10 mouse cellular contexts compared by ENCODE assay signal in the genomic region with DNA sequence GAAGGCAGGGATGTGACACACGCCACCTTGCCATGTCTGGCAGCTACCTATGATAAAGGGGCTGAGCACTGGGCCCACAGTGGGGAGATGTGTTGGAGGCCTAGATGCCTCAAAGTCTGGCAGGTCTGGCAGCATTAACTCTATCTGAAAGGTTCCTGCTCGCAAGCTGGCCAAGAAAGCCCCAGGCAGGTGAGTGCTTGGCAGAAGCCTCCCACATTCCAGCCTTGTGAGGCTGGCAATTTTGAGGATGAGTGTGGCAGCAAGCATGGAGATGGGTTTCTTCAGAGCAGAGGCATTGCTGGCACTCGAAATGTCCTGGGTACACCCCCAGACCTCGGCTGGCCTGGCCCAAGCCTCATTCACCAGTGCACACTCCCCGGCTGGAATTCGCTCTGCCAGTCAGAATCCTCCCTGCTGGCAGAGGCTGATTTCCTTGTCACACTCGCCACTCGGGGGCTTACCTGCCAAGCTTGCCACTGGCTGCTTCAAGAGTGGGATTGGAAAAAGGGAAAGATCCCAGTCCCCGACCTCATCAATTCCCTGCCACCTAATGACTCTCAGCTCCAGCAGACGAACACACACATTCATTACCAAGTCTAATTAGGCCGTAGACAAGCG. TPM values are rescaled to one million over a fixed set of nuclear protein-coding genes. Genes with fewer than 3 reads are reported as not detected.
A peak's percentile ranks its signal among the peaks of the same experiment; 100 is the strongest.
DNase-seq lines count a peak whose midpoint lies in the region; ATAC-seq and TF ChIP-seq lines count a peak whose summit lies in the region.
"Had no signal": no experiment of that assay in that cellular context is flagged by ENCODE, and none has a peak within 500 bp of the region (broad histone marks: within the 10 kb centered on the region; RNA-seq: fewer than 3 reads in every experiment).

No protein-coding gene starts in this region.

- no peak overlapping the region for H3K4me2 ChIP-seq in midbrain, embryonic 16.5 days (ENCODE audit: low read length)
- H3K4me2 ChIP-seq: liver, embryonic 15.5 days; midbrain, embryonic 12.5 days had no signal

- TF ChIP-seq POLR2A in kidney, adult 2 months (IDR thresholded peaks at IDR 0.05; ENCODE audit: low read depth, low read length), result no peak
- no peak for TF ChIP-seq POLR2A in brain, embryonic 14.5 days (IDR thresholded peaks at IDR 0.05; ENCODE audit: borderline replicate concordance, extremely low read depth, insufficient read depth, insufficient read length, poor library complexity, severe bottlenecking)

- H3K27ac ChIP-seq in kidney, adult 2 months (ENCODE audit: insufficient read depth, low read depth, low read length), result peak overlapping the region; percentile 28; the same call in 1 of the 2 replicates
- peak overlapping the region; percentile 50; the same call in 1 of the 2 replicates for H3K27ac ChIP-seq in midbrain, embryonic 16.5 days (ENCODE audit: low read length)
- H3K27ac ChIP-seq: liver, embryonic 15.5 days; midbrain, embryonic 12.5 days had no signal

- H3K9me3 ChIP-seq in midbrain, embryonic 16.5 days (replicated peaks; ENCODE audit: control insufficient read depth, low read length, poor library complexity, severe bottlenecking), result no peaks in the 10 kb centered on the region
- H3K9me3 ChIP-seq: liver, embryonic 15.5 days; midbrain, embryonic 12.5 days had no signal

- no peaks in the 10 kb centered on the region for H3K36me3 ChIP-seq in kidney, adult 2 months (ENCODE audit: control insufficient read depth, insufficient read depth, low read length)
- no peaks in the 10 kb centered on the region for H3K36me3 ChIP-seq in midbrain, embryonic 16.5 days (ENCODE audit: control insufficient read depth, insufficient read depth, low read length)
- H3K36me3 ChIP-seq: liver, embryonic 15.5 days; midbrain, embryonic 12.5 days had no signal

- no peak overlapping the region for H3K4me3 ChIP-seq in kidney, adult 2 months (ENCODE audit: insufficient read depth, low read depth, low read length)
- no peak overlapping the region for H3K4me3 ChIP-seq in midbrain, embryonic 16.5 days (ENCODE audit: low read depth, low read length)
- H3K4me3 ChIP-seq: liver, embryonic 15.5 days; midbrain, embryonic 12.5 days had no signal

- ATAC-seq in midbrain, embryonic 16.5 days, result no peak

- H3K9ac ChIP-seq in midbrain, embryonic 16.5 days (ENCODE audit: low read depth, low read length), result no peak overlapping the region
- H3K9ac ChIP-seq: liver, embryonic 15.5 days; midbrain, embryonic 12.5 days had no signal

- H3K27me3 ChIP-seq in kidney, adult 2 months (replicated peaks; ENCODE audit: control insufficient read depth, insufficient read depth, low read length), result no peaks in the 10 kb centered on the region
- peaks cover 9% of the 10 kb centered on the region; the same call in 1 of the 2 replicates for H3K27me3 ChIP-seq in midbrain, embryonic 16.5 days (ENCODE audit: control insufficient read depth, insufficient read depth, low read depth, low read length)

- H3K4me1 ChIP-seq in kidney, adult 2 months (ENCODE audit: control insufficient read depth, insufficient read depth, low read length), result 0 out of 2 replicates have a peak, but pooled peaks cover 5% of the 10 kb centered on the region
- H3K4me1 ChIP-seq in midbrain, embryonic 16.5 days (ENCODE audit: control insufficient read depth, insufficient read depth, low read length), result no peaks in the 10 kb centered on the region

- DNase-seq in kidney, adult 2 months, result no peak
- DNase-seq in kidney, adult 11 months, result no peak
- peak; percentile 50 for DNase-seq in brain, embryonic 14.5 days (ENCODE audit: low read depth)
- peak; percentile 74 to 77 for DNase-seq in cerebellum, postnatal 10 days
- DNase-seq in liver (no peak), adipocyte (ENCODE audit: low spot score) (no peak)
- DNase-seq: thymus, postnatal 25 days had no signal

- no peak for TF ChIP-seq CTCF in kidney, adult 2 months (conservative IDR thresholded peaks at IDR 0.05; ENCODE audit: insufficient read depth, insufficient read length, low read depth, low read length)
- no peak for TF ChIP-seq CTCF in brain, embryonic 14.5 days (IDR thresholded peaks at IDR 0.05; ENCODE audit: borderline replicate concordance, extremely low read depth, insufficient read depth, insufficient read length)

- 76% methylated on average over 12 of the region's 12 CpGs for WGBS in kidney, adult 2 months
- WGBS in midbrain, embryonic 16.5 days, result 42% methylated on average over 12 of the region's 12 CpGs

RNA-seq across cellular contexts. Expression of gene Rassf5, which starts 5.4 kb away (rescaled TPM):
- 3.8 and 5.7 TPM in 2 replicates for polyA plus RNA-seq in kidney, adult 2 months (2012; rRNA removed)
- polyA plus RNA-seq in brain, embryonic 14.5 days (2012; rRNA removed), result 1.9 and 3.3 TPM in 2 replicates
- 3.4 and 4.0 TPM in 2 replicates for polyA plus RNA-seq in midbrain, embryonic 16.5 days (2015; fragmentation: Nextera tagmentation; extraction: Ambion mirVana)

RNA-seq across cellular contexts. Expression of gene Ikbke, which starts 39.7 kb away (rescaled TPM):
- 7.6 and 10.5 TPM in 2 replicates for polyA plus RNA-seq in kidney, adult 2 months (2012; rRNA removed)
- 1.2 and 1.8 TPM in 2 replicates for polyA plus RNA-seq in brain, embryonic 14.5 days (2012; rRNA removed)
- polyA plus RNA-seq in midbrain, embryonic 16.5 days (2015; fragmentation: Nextera tagmentation; extraction: Ambion mirVana), result 0.73 and 0.77 TPM in 2 replicates

Comparison
In these comparisons a context has a peak if more than half of its experiments do, and no peak if none do; other contexts are left out.
1. DNase-seq: peak in brain, embryonic 14.5 days (single experiment) and cerebellum, postnatal 10 days (2 of 2); none in kidney, adult 2 months (single experiment), kidney, adult 11 months (single experiment), liver (single experiment) and adipocyte (single experiment).